Mouse (Mus musculus) bone marrow, adult 2 months (tissue): ENCODE results near the gene Ccr8. TPM values are rescaled to one million over a fixed set of nuclear protein-coding genes. Genes with fewer than 3 reads are reported as not detected.
"Not testable (repeated sequence)": the region's sequence is repeated elsewhere in the genome, so short reads cannot be mapped to it uniquely, and the experiment has no call there.

ENCODE experiments used
- H3K27ac ChIP-seq: fragments of 200-500 bp; 2 replicates; pipeline ENCODE4 v1.5.1; 2012; ENCODE audit warnings: low read depth, mild to moderate bottlenecking, control low read depth, inconsistent platforms, low read length; ENCODE audit not compliant: control insufficient read depth, poor library complexity, insufficient read depth
- H3K4me1 ChIP-seq: fragments of 200-500 bp; 2 replicates; pipeline ENCODE4 v1.6.1; 2011; ENCODE audit warnings: low read length; ENCODE audit not compliant: control insufficient read depth, insufficient read depth
- H3K4me3 ChIP-seq: fragments of 200-500 bp; replicated peaks from 2 replicates; pipeline ENCODE3; 2011; ENCODE audit warnings: mild to moderate bottlenecking, low read depth, low read length, control low read depth; ENCODE audit not compliant: control insufficient read depth
- CTCF ChIP-seq: fragments of 200-500 bp; IDR thresholded peaks from 2 replicates; pipeline ENCODE4 v1.5.1; 2011; ENCODE audit warnings: low read length, control low read depth; ENCODE audit not compliant: control insufficient read depth, insufficient read depth
- POLR2A ChIP-seq: fragments of 200-500 bp; IDR thresholded peaks from 2 replicates; pipeline ENCODE4 v1.6.1; 2011; ENCODE audit warnings: low read depth, mild to moderate bottlenecking, control low read depth, low read length, borderline replicate concordance; ENCODE audit not compliant: control insufficient read depth
- WGBS: fragments of 180-500 bp; shearing (Covaris S2); methylation state at CpG from one replicate; pipeline ENCODE4 v1.1.7; 2018; 5-methylcytosine and 5-hydroxymethylcytosine counted together
- polyA plus RNA-seq: library from polyadenylated mRNA; stranded (reverse); fragments of >200 nt; gene quantifications from 2 replicates; pipeline ENCODE4 v1.2.4, GENCODE M21; 2011; ENCODE audit warnings: low replicate concordance; ENCODE audit not compliant: missing spikeins, insufficient read depth, insufficient read length

The Ccr8 gene
- polyA plus RNA-seq, 1 experiment, result not detected

GRCm38 (mm10) chr9:120099304-120099703, 7.4 kb downstream of the Ccr8 start:
- TF ChIP-seq CTCF, result no peak

GRCm38 (mm10) chr9:120101165-120101564, 9.3 kb downstream of the Ccr8 start:
- no peaks in the 10 kb centered on the region for H3K4me1 ChIP-seq
- WGBS, result 76% methylated on average over 2 of the region's 2 CpGs
- TF ChIP-seq POLR2A (no peak), CTCF (no peak)
- no peak overlapping the region for H3K4me3 ChIP-seq
- no peak overlapping the region for H3K27ac ChIP-seq

More at GRCm38 (mm10) chr9:120099304-120099703, 7.4 kb downstream of the Ccr8 start:
- WGBS, result 75% methylated on average over 8 of the region's 8 CpGs
- Histone ChIP-seq H3K4me1 (no peaks in the 10 kb centered on the region), H3K4me3 (no peak overlapping the region), H3K27ac (no peak overlapping the region)

GRCm38 (mm10) chr9:120108953-120109352, 17.0 kb downstream of the Ccr8 start:
- not testable (repeated sequence) for H3K27ac ChIP-seq, H3K4me3 ChIP-seq, H3K4me1 ChIP-seq
- 84% methylated on average over 12 of the region's 12 CpGs for WGBS

GRCm38 (mm10) chr9:120110211-120111018, 18.5 kb downstream of the Ccr8 start, which contains the start of gene Slc25a38:
Gene Slc25a38, plus strand, starts transcription at chr9:120110374.
- Histone ChIP-seq H3K27ac (peak within 1 kb of the TSS; percentile 90), H3K4me1 (peaks cover 7% of the 10 kb centered on the region; the same call in 1 of the 2 replicates), H3K4me3 (peak within 1 kb of the TSS; percentile 91)
- TF ChIP-seq POLR2A, result peak; percentile 85; the same call in 1 of the 2 replicates
- peak; percentile 92 for TF ChIP-seq CTCF
- WGBS, result under 1% methylated on average over 62 of the region's 62 CpGs

- TF ChIP-seq CTCF (no peak), POLR2A (no peak)
- Histone ChIP-seq H3K4me3 (peak overlapping the region; percentile 40), H3K4me1 (peaks cover 7% of the 10 kb centered on the region; the same call in 1 of the 2 replicates), H3K27ac (peak overlapping the region; percentile 54; the same call in 1 of the 2 replicates)
- 58% methylated on average over 15 of the region's 15 CpGs for WGBS
Observed at GRCm38 (mm10) chr9:120111156-120111945, 19.4 kb downstream of the Ccr8 start.

GRCm38 (mm10) chr9:120112472-120112871, 20.6 kb downstream of the Ccr8 start:
- 74% methylated on average over 6 of the region's 6 CpGs for WGBS
- TF ChIP-seq CTCF (no peak), POLR2A (no peak)
- Histone ChIP-seq H3K4me1 (peaks cover 7% of the 10 kb centered on the region; the same call in 1 of the 2 replicates), H3K27ac (peak overlapping the region; percentile 65), H3K4me3 (no peak overlapping the region)

GRCm38 (mm10) chr9:120113456-120113855, 21.5 kb downstream of the Ccr8 start:
- TF ChIP-seq POLR2A, result no peak
- TF ChIP-seq CTCF, result no peak
- WGBS, result 92% methylated on average over 7 of the region's 7 CpGs
- Histone ChIP-seq H3K27ac (peak overlapping the region; percentile 65), H3K4me1 (peaks cover 9% of the 10 kb centered on the region; the same call in 1 of the 2 replicates), H3K4me3 (no peak overlapping the region)

- WGBS, result 76% methylated on average over 17 of the region's 17 CpGs
- H3K4me1 ChIP-seq, result peaks cover 10% of the 10 kb centered on the region; the same call in 1 of the 2 replicates
Observed at GRCm38 (mm10) chr9:120114051-120114788, 22.3 kb downstream of the Ccr8 start.

More at GRCm38 (mm10) chr9:120114051-120114788, 22.3 kb downstream of the Ccr8 start:
- TF ChIP-seq POLR2A (no peak), CTCF (no peak)
- Histone ChIP-seq H3K27ac (peak overlapping the region; percentile 93), H3K4me3 (peak overlapping the region; percentile 35)
